Mouse (Mus musculus) intestine, postnatal 0 days (tissue): ENCODE results near the gene Lig3. TPM values are rescaled to one million over a fixed set of nuclear protein-coding genes. Genes with fewer than 3 reads are reported as not detected.
A peak's percentile ranks its signal among the peaks of the same experiment; 100 is the strongest.

Source experiments
- ATAC-seq: fragments of 200-750 bp; cut with Nextera tagmentation; 2 replicates; pipeline ENCODE4 v1.8.0; 2017; ENCODE audit warnings: mild to moderate bottlenecking, moderate TSS enrichment, moderate library complexity
- H3K27ac ChIP-seq: fragments of 300-500 bp; sonication (generic); 2 replicates; pipeline ENCODE4 v1.5.1; 2014; ENCODE audit warnings: mild to moderate bottlenecking, low read depth, low read length, moderate library complexity
- H3K27me3 ChIP-seq: fragments of 300-500 bp; sonication (generic); replicated peaks from 2 replicates; pipeline ENCODE4 v1.6.1; 2014; ENCODE audit warnings: low read length, mixed read lengths; ENCODE audit not compliant: control insufficient read depth, insufficient read depth
- H3K36me3 ChIP-seq: fragments of 300-500 bp; sonication (generic); 2 replicates; pipeline ENCODE4 v1.6.1; 2014; ENCODE audit warnings: mild to moderate bottlenecking, moderate library complexity; ENCODE audit not compliant: control insufficient read depth, insufficient read depth
- H3K4me1 ChIP-seq: fragments of 300-500 bp; sonication (generic); replicated peaks from 2 replicates; pipeline ENCODE4 v1.6.1; 2014; ENCODE audit warnings: antibody characterized with exemption, low read length, mixed read lengths; ENCODE audit not compliant: control insufficient read depth, insufficient read depth
- H3K4me2 ChIP-seq: fragments of 300-500 bp; sonication (generic); replicated peaks from 2 replicates; pipeline ENCODE4 v1.6.1; 2014; ENCODE audit warnings: low read depth, mild to moderate bottlenecking, moderate library complexity
- H3K4me3 ChIP-seq: fragments of 300-500 bp; sonication (generic); 2 replicates; pipeline ENCODE4 v1.5.1; 2014; ENCODE audit warnings: low read depth, low read length
- H3K9ac ChIP-seq: fragments of 300-500 bp; sonication (generic); 2 replicates; pipeline ENCODE4 v1.6.1; 2014; ENCODE audit warnings: mild to moderate bottlenecking, low read depth, low read length
- H3K9me3 ChIP-seq: fragments of 300-500 bp; sonication (generic); 2 replicates; pipeline ENCODE4 v1.6.1; 2016; ENCODE audit warnings: mixed run types; ENCODE audit not compliant: control insufficient read depth
- CTCF ChIP-seq: sonication (generic); IDR thresholded peaks from 2 replicates; pipeline ENCODE4 v1.5.1; 2016; ENCODE audit warnings: low read depth, mild to moderate bottlenecking, control low read depth, antibody characterized with exemption, moderate library complexity
- WGBS: fragments of 180-500 bp; shearing (Covaris S2); extraction: QIAGEN DNeasy Blood & Tissue Kit; methylation state at CpG from one replicate; pipeline ENCODE4 v1.1.7; 2014; 5-methylcytosine and 5-hydroxymethylcytosine counted together
- polyA plus RNA-seq: library from polyadenylated mRNA; unstranded; fragments of >200 nt; fragmentation: Nextera tagmentation; extraction: Ambion mirVana; gene quantifications from 2 replicates; pipeline ENCODE4 v1.2.1, GENCODE M21; 2015

Gene Lig3
- 8.4 and 9.2 TPM in 2 replicates for polyA plus RNA-seq

DNA sequence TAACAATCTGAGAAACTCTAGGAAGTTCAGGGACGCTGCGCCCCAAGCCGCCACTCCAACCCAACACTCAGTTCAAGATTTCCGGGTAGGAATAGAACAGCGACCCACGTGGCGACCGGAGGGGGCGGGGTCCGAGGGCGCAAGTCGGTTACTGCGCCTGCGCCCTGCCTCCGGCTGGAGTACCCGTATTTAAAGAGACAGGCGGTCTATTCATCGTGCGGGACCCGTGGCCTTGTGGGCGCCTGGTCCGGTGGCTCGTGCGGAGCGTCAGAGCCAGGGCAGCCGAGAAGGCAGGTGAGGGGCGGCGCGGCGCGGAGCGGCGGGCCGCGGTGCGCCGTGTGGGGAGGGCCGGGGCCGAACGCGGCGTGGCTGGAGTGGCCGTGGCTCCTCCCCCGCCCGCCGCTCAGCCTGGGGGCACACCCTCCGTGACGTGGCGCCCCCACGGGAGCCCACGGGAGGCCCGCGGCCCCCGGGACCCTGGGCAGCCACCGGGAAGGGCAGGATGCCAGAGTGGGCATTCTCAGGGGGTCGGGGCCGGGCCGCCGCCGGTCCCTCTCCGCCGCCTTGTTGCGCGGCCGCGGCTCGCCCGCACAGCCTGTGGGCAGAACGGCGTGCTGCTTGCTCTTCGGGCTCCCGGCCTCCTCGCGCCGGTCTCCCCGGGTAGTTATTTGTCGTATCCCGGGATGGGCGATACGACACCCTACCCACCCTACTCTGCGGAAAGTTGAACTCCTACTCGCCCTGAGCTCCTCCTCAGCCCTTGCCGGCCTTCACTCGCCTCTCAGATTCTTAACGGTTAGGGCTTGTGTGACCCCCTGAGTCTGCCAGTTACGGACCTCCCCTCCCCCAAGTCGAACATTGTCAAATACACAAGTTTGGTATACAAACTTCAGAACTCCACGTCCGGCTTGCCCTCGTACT is at the start of gene Lig3:
Gene Lig3 (plus strand): TSS at position 126 of the 921 bp plus-strand sequence.
- Histone ChIP-seq H3K4me1 (no peaks in the 10 kb centered on the region), H3K4me2 (peak within 1 kb of the TSS; percentile 66), H3K4me3 (peak within 1 kb of the TSS; percentile 95), H3K9ac (peak within 1 kb of the TSS; percentile 95), H3K27me3 (no peaks in the 10 kb centered on the region), H3K27ac (peak within 1 kb of the TSS; percentile 94), H3K36me3 (peaks cover 15% of the 10 kb centered on the region; the same call in 1 of the 2 replicates), H3K9me3 (no peaks in the 10 kb centered on the region)
- under 1% methylated on average over 65 of the region's 90 CpGs for whole genome bisulfite sequencing
- peak; percentile 27; the same call in 1 of the 2 replicates for TF ChIP-seq CTCF
- peak; percentile 91 for ATAC-seq

DNA sequence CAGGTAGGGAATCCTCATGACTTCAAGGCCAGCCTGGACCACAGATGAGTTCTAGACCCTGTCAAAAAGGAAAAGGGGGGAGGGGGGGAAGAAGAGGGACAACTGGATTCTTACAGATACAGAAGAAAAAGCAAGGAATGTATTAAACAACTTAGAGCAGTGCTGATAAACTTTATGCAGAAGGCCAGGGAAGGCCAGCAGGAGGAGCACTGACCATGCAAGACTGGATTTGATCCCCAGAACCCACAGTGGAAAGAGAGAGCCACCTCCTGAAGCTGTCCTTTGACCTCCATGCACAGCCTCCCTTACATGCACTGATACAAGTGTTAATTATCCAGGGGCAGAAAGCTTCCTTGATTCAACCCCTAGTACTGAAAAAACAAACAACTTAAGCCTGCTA is 46.7 kb upstream of the Lig3 start:
- Histone ChIP-seq H3K9ac (no peak overlapping the region), H3K27ac (no peak overlapping the region), H3K4me3 (no peak overlapping the region), H3K27me3 (no peaks in the 10 kb centered on the region), H3K9me3 (no peaks in the 10 kb centered on the region), H3K4me2 (no peak overlapping the region), H3K36me3 (no peaks in the 10 kb centered on the region), H3K4me1 (no peaks in the 10 kb centered on the region)
- TF ChIP-seq CTCF, result peak; percentile 54
- no peak for ATAC-seq

DNA sequence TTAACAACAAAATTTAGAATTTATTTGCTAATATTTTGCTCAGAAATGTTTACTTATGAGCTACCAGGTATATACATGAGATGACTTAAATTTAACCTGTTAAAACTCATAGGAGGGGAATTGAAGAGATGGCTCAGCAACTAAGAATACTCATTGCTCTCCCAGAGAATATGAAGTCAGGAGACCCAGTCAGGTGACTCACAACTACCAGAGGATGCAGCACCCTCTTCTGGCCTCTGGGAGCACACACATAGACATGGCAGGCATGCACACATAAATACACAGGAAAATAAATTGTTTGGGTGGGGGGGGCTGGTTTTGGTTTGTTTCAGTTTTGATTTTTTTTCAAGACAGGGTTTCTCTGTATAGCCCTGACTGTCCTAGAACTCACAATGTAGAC is 41.9 kb upstream of the Lig3 start:
- Histone ChIP-seq H3K9ac (no peak overlapping the region), H3K4me1 (no peaks in the 10 kb centered on the region), H3K27ac (no peak overlapping the region), H3K4me2 (no peak overlapping the region), H3K4me3 (no peak overlapping the region), H3K9me3 (no peaks in the 10 kb centered on the region), H3K36me3 (no peaks in the 10 kb centered on the region), H3K27me3 (no peaks in the 10 kb centered on the region)
- ATAC-seq, result no peak
- peak; percentile 23 for TF ChIP-seq CTCF

DNA sequence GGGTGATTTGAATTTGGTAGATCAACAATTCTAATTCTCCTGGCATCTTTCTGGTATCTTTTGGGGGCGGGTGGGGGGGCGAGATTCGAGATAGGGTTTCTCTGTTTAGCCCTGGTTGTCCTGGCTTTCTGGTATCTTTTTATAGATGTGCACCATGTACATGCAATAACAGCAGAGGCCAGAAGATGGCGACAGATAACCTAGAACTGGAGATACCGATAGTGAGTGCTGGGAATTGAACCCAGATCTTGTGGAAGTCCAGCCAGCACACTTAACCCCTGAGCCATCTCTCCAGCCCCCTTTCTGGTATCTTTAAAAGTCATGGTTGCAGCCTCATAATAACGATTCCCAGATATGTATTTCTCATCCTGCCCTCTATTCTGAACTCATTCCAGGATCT is 34.8 kb upstream of the Lig3 start:
- peak; percentile 71 for TF ChIP-seq CTCF
- Histone ChIP-seq H3K9me3 (no peaks in the 10 kb centered on the region), H3K4me1 (no peaks in the 10 kb centered on the region), H3K4me2 (no peak overlapping the region), H3K27ac (no peak overlapping the region), H3K9ac (no peak overlapping the region), H3K36me3 (no peaks in the 10 kb centered on the region), H3K27me3 (no peaks in the 10 kb centered on the region), H3K4me3 (no peak overlapping the region)
- ATAC-seq, result no peak
- 35% methylated on average over 6 of the region's 6 CpGs for WGBS

DNA sequence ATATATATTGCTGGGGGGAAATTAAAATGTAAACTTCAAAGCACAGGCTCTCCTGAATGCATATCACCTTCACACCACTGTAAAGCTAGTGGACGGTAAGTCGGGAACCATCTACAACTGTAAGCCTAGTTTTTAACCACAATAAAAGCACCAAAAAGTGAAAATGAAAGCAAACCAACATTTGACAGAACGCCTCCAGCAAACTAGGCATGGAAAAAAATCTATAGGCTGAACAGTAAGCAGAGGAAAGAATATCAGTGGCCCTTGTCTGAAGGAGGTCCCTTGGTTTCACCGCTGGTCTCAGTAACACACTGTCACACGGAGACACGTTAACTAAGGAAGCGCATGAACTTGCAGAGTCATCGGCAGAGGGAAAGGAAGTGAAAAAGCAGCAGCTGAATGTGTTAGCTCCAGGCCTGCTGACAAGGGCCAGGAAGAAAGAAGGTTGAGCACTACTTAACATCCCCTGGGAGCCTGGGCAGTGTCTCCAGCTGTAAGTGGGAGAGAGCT is 34.0 kb upstream of the Lig3 start:
- Histone ChIP-seq H3K27ac (no peak overlapping the region), H3K4me2 (peak overlapping the region; percentile 35; the same call in 1 of the 2 replicates), H3K27me3 (no peaks in the 10 kb centered on the region), H3K9ac (no peak overlapping the region), H3K9me3 (no peaks in the 10 kb centered on the region), H3K4me1 (no peaks in the 10 kb centered on the region), H3K36me3 (no peaks in the 10 kb centered on the region), H3K4me3 (no peak overlapping the region)
- WGBS, result 68% methylated on average over 8 of the region's 8 CpGs
- TF ChIP-seq CTCF, result no peak
- ATAC-seq, result no peak

DNA sequence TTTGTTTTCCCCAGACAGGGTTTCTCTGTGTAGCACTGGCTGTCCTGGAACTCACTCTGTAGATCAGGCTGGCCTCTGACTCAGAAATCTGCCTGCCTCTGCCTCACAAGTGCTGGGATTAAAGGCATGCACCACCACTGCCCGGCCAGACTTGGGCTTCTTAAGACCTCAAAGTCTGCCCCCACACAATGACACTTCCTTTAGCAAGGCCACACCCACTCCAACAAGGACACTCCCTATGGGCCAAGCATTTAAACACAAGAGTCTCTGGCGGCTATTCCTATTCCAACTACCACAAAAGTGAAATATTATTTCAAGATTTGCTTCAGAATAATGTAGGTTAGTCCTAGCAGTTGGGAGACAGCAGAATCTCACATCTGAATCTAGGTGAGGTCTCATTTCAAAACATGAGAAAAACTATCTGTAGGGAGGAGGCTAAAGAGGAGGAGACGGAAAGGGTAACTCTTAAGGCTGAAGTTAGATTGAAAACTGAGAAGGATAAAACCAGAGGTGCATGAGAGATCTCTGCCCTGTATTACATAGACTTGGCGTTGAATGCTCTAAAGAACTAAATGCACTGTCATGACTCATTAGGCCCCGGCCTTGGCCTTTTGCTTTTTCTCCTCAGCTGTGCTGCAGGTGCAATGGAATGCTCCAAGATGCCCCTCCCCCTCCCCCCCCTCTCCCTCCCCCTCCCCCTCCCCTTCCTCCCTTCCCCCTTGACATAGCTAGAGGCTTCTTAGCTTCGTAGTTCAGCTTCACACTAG is 28.4 kb upstream of the Lig3 start:
- no peaks in the 10 kb centered on the region for H3K4me1 ChIP-seq
- no peaks in the 10 kb centered on the region for H3K36me3 ChIP-seq
- no peak overlapping the region for H3K9ac ChIP-seq
- no peak overlapping the region for H3K4me2 ChIP-seq
- H3K27me3 ChIP-seq, result no peaks in the 10 kb centered on the region
- no peak for ATAC-seq
- WGBS, result 69% methylated on average over 6 of the region's 6 CpGs
- H3K27ac ChIP-seq, result no peak overlapping the region
- TF ChIP-seq CTCF, result no peak
- H3K4me3 ChIP-seq, result no peak overlapping the region
- no peaks in the 10 kb centered on the region for H3K9me3 ChIP-seq
